Mouse (Mus musculus) liver, embryonic 14.5 days (tissue): Measurements from ENCODE around the gene Havcr1.

ENCODE experiments used
- CTCF ChIP-seq: IDR thresholded peaks from 2 replicates; pipeline ENCODE4 v1.5.1; 2016; ENCODE audit warnings: antibody characterized with exemption, low read depth, control low read depth
- EP300 ChIP-seq: IDR thresholded peaks from 2 replicates; pipeline ENCODE4 v1.6.1; 2016; ENCODE audit warnings: antibody characterized with exemption, low read depth

DNA sequence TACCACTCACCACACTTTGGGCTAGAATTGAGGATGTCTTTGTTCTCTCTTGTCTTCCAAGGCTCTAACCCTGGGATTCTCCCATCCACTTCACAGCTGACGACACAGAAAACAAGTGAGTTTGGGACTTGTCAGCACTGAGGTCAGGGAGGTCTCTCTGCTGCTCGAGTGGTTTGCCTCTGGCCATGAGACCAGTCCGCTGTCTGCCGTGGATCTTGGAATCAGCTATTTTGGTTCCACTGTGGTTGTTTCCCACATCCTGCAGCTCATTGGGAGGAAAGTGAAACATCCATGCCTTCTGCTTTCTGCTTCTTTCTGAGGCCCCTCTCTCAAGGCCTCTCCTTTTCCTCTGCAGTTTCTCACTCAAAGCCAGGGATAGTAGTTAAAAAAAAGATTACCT lies 85.0 kb downstream of the Havcr1 start:
- TF ChIP-seq CTCF (no peak), EP300 (no peak)
